Mouse (Mus musculus) liver, embryonic 14.5 days (tissue): ENCODE results near the gene Zbtb3. TPM values are rescaled to one million over a fixed set of nuclear protein-coding genes. Genes with fewer than 3 reads are reported as not detected.
"Not testable (repeated sequence)": the region's sequence is repeated elsewhere in the genome, so short reads cannot be mapped to it uniquely, and the experiment has no call there.

Experiments
- ATAC-seq: fragments of 200-750 bp; cut with Nextera tagmentation; 2 replicates; pipeline ENCODE4 v1.8.0; 2017; ENCODE audit warnings: moderate number of reproducible peaks, mild to moderate bottlenecking, moderate library complexity; ENCODE audit not compliant: insufficient read depth
- DNase-seq, 3 experiments: peaks; one replicate each; pipeline ENCODE4 v3.0.0-alpha.2; 2012 to 2013; ENCODE audit warnings: low read depth in 3 of 3, low spot score in 3 of 3
- H3K27ac ChIP-seq: fragments of 300-500 bp; sonication (generic); 2 replicates; pipeline ENCODE4 v1.5.1; 2014; ENCODE audit warnings: moderate library complexity, mild to moderate bottlenecking, control low read depth, inconsistent platforms
- H3K27me3 ChIP-seq: fragments of 300-500 bp; sonication (generic); 2 replicates; pipeline ENCODE4 v1.6.1; 2014; ENCODE audit warnings: mild to moderate bottlenecking, low read length, moderate library complexity; ENCODE audit not compliant: control insufficient read depth, insufficient read depth
- H3K36me3 ChIP-seq: fragments of 300-500 bp; sonication (generic); replicated peaks from 2 replicates; pipeline ENCODE4 v1.6.1; 2014; ENCODE audit warnings: low read depth; ENCODE audit not compliant: control insufficient read depth, insufficient read depth
- H3K4me1 ChIP-seq, 2 experiments: fragments of 200-500 bp in 1 of 2; fragments of 300-500 bp in 1 of 2; sonication (generic) in 1 of 2; replicated peaks; 2 replicates each; pipeline ENCODE4 v1.6.1; 2012 to 2014; ENCODE audit warnings: antibody characterized with exemption in 1 of 2, inconsistent platforms in 1 of 2, low read length in 1 of 2; ENCODE audit not compliant: control insufficient read depth in 2 of 2, insufficient read depth in 2 of 2
- H3K4me2 ChIP-seq: fragments of 300-500 bp; sonication (generic); 2 replicates; pipeline ENCODE4 v1.6.1; 2014; ENCODE audit warnings: low read depth, mild to moderate bottlenecking, control low read depth, moderate library complexity
- H3K4me3 ChIP-seq, 2 experiments: fragments of 200-500 bp in 1 of 2; fragments of 300-500 bp in 1 of 2; sonication (generic) in 1 of 2; 2 replicates each; pipeline ENCODE4 v1.5.1; 2012 to 2014; ENCODE audit warnings: low read depth in 2 of 2, low read length in 2 of 2, mild to moderate bottlenecking in 2 of 2, control low read depth in 1 of 2, inconsistent platforms in 1 of 2, moderate library complexity in 1 of 2; ENCODE audit not compliant: insufficient read depth in 1 of 2
- H3K9ac ChIP-seq: fragments of 300-500 bp; sonication (generic); replicated peaks from 2 replicates; pipeline ENCODE4 v1.6.1; 2014; ENCODE audit warnings: mild to moderate bottlenecking, control low read depth, moderate library complexity
- H3K9me3 ChIP-seq: fragments of 300-500 bp; sonication (generic); 2 replicates; pipeline ENCODE4 v1.6.1; 2016; ENCODE audit warnings: low read length, mixed read lengths; ENCODE audit not compliant: control insufficient read depth
- CTCF ChIP-seq: IDR thresholded peaks from 2 replicates; pipeline ENCODE4 v1.5.1; 2016; ENCODE audit warnings: antibody characterized with exemption, low read depth, control low read depth
- EP300 ChIP-seq: IDR thresholded peaks from 2 replicates; pipeline ENCODE4 v1.6.1; 2016; ENCODE audit warnings: antibody characterized with exemption, low read depth
- WGBS: fragments of 180-500 bp; shearing (Covaris S2); extraction: QIAGEN DNeasy Blood & Tissue Kit; methylation state at CpG from one replicate; pipeline ENCODE4 v1.1.7; 2014; ENCODE audit not compliant: insufficient replicate concordance; 5-methylcytosine and 5-hydroxymethylcytosine counted together
- polyA plus RNA-seq, 2 experiments: library from polyadenylated mRNA; depleted of rRNA in 1 of 2; stranded (reverse) in 1 of 2; unstranded in 1 of 2; fragments of >200 nt; fragmentation: Nextera tagmentation in 1 of 2; extraction: Ambion mirVana in 1 of 2; gene quantifications; 2 replicates each; pipeline versions ENCODE4 v1.2.1 to v1.2.3; 2012 to 2014

The Zbtb3 gene
- polyA plus RNA-seq, 2 experiments, result 0.98 to 1.5 TPM

- under 1% methylated on average over 7 of the region's 7 CpGs for WGBS
- Histone ChIP-seq H3K27me3 (no peaks in the 10 kb centered on the region), H3K4me2 (peak overlapping the region; percentile 91), H3K9me3 (no peaks in the 10 kb centered on the region), H3K36me3 (peaks cover 51% of the 10 kb centered on the region), H3K4me3 (peak overlapping the region; percentile 90 to 96), H3K27ac (peak overlapping the region; percentile 86), H3K9ac (peak overlapping the region; percentile 98), H3K4me1 (peaks cover 9 to 25% of the 10 kb centered on the region in 2 experiments)
- no peak for DNase-seq
- TF ChIP-seq CTCF, result no peak
- no peak for TF ChIP-seq EP300
- no peak for ATAC-seq
Measured at GRCm38 (mm10) chr19:8821146-8821545, 18.8 kb downstream of the Zbtb3 start.

- Histone ChIP-seq H3K27ac (no peak overlapping the region), H3K9ac (peak overlapping the region; percentile 20; the same call in 1 of the 2 replicates), H3K36me3 (peaks cover 62% of the 10 kb centered on the region), H3K27me3 (no peaks in the 10 kb centered on the region), H3K4me2 (peak overlapping the region; percentile 91), H3K4me1 (peaks cover 8 to 14% of the 10 kb centered on the region in 2 experiments), H3K9me3 (no peaks in the 10 kb centered on the region), H3K4me3 (peak overlapping the region; percentile 15 to 96)
- ATAC-seq, result no peak
- DNase-seq, result no peak
- WGBS, result 86% methylated on average over 8 of the region's 8 CpGs
- TF ChIP-seq CTCF, result no peak
- TF ChIP-seq EP300, result no peak
Measured at GRCm38 (mm10) chr19:8822696-8823095, 20.3 kb downstream of the Zbtb3 start.

DNA sequence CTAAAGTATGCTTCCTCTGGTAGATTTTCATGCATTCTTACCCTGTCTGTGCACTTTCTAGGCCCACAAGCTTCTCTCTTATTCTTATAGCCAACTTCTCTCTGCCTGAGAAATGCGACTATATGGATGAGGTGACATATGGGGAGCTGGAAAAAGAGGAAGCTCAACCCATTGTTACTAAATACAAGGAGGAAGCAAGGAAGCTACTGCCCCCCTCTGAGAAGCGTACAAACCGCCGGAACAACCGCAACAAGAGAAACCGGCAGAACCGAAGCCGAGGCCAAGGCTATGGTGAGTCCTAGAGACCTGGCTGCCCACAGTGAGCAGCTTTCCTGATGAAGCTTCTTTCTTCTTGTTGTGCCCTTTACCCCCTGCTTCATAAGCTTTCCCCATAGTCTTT lies 27.3 kb downstream of the Zbtb3 start, which contains the start of gene AC129217.1:
TSS of gene AC129217.1 (plus strand) at position 114 of the 400 bp plus-strand sequence.
- Histone ChIP-seq H3K27me3 (no peaks in the 10 kb centered on the region), H3K9ac (no peak within 1 kb of the TSS), H3K4me1 (no peaks in the 10 kb centered on the region), H3K4me3 (no peak within 1 kb of the TSS), H3K27ac (no peak within 1 kb of the TSS), H3K9me3 (no peaks in the 10 kb centered on the region), H3K36me3 (peaks cover 100% of the 10 kb centered on the region), H3K4me2 (no peak within 1 kb of the TSS; the same call in 1 of the 2 replicates)
- WGBS, result 62% methylated on average over 8 of the region's 8 CpGs
- no peak for TF ChIP-seq EP300
- TF ChIP-seq CTCF, result no peak
- ATAC-seq (no peak), DNase-seq (no peak)

GRCm38 (mm10) chr19:8830664-8831063 lies 28.3 kb downstream of the Zbtb3 start:
- no peak for DNase-seq
- H3K4me2 ChIP-seq, result no peak overlapping the region
- WGBS, result 94% methylated on average over 8 of the region's 8 CpGs
- H3K27ac ChIP-seq, result no peak overlapping the region
- H3K27me3 ChIP-seq, result no peaks in the 10 kb centered on the region
- no peak overlapping the region for H3K4me3 ChIP-seq
- ATAC-seq, result no peak
- H3K9ac ChIP-seq, result no peak overlapping the region
- no peaks in the 10 kb centered on the region for H3K4me1 ChIP-seq
- TF ChIP-seq EP300 (no peak), CTCF (no peak)
- peaks cover 93% of the 10 kb centered on the region for H3K36me3 ChIP-seq
- no peaks in the 10 kb centered on the region for H3K9me3 ChIP-seq

- Histone ChIP-seq H3K9me3 (no peaks in the 10 kb centered on the region), H3K9ac (no peak overlapping the region), H3K36me3 (peaks cover 88% of the 10 kb centered on the region), H3K27ac (no peak overlapping the region), H3K4me3 (no peak overlapping the region), H3K4me2 (no peak overlapping the region), H3K4me1 (no peaks in the 10 kb centered on the region), H3K27me3 (no peaks in the 10 kb centered on the region)
- ATAC-seq (no peak), DNase-seq (no peak)
- TF ChIP-seq CTCF (no peak), EP300 (no peak)
- 88% methylated on average over 11 of the region's 11 CpGs for WGBS
Measured at GRCm38 (mm10) chr19:8831262-8831661, 28.9 kb downstream of the Zbtb3 start.

GRCm38 (mm10) chr19:8832971-8833370 lies 30.6 kb downstream of the Zbtb3 start:
- peaks cover 0 to 4% of the 10 kb centered on the region in 2 experiments; a peak in 3 of 4 replicates for H3K4me1 ChIP-seq
- H3K36me3 ChIP-seq, result peaks cover 70% of the 10 kb centered on the region
- no peak overlapping the region for H3K9ac ChIP-seq
- H3K27ac ChIP-seq, result no peak overlapping the region
- ATAC-seq (no peak), DNase-seq (no peak)
- H3K4me2 ChIP-seq, result no peak overlapping the region
- no peaks in the 10 kb centered on the region for H3K9me3 ChIP-seq
- H3K4me3 ChIP-seq, result no peak overlapping the region
- TF ChIP-seq CTCF (no peak), EP300 (no peak)
- WGBS, result 89% methylated on average over 4 of the region's 4 CpGs
- H3K27me3 ChIP-seq, result no peaks in the 10 kb centered on the region

GRCm38 (mm10) chr19:8836327-8836726 lies 34.0 kb downstream of the Zbtb3 start:
- not testable (repeated sequence) for H3K4me3 ChIP-seq, H3K9me3 ChIP-seq, H3K4me2 ChIP-seq, H3K27me3 ChIP-seq, H3K9ac ChIP-seq, H3K27ac ChIP-seq, ATAC-seq, DNase-seq
- WGBS, result 91% methylated on average over 10 of the region's 10 CpGs
- peaks cover 37% of the 10 kb centered on the region for H3K36me3 ChIP-seq
- H3K4me1 ChIP-seq, result peaks cover 4 to 28% of the 10 kb centered on the region in 2 experiments
